Mouse (Mus musculus) liver, postnatal 0 days (tissue): ENCODE data around the gene Comt. TPM values are rescaled to one million over a fixed set of nuclear protein-coding genes. Genes with fewer than 3 reads are reported as not detected.

ENCODE experiments used
- ATAC-seq: fragments of 200-750 bp; cut with Nextera tagmentation; 2 replicates; pipeline ENCODE4 v1.8.0; 2017; ENCODE audit warnings: mild to moderate bottlenecking, moderate library complexity
- DNase-seq: peaks from one replicate; pipeline ENCODE4 v3.0.0-alpha.2; 2016
- H3K27ac ChIP-seq: fragments of 300-500 bp; sonication (generic); 2 replicates; pipeline ENCODE4 v1.5.1; 2014; ENCODE audit warnings: antibody characterized with exemption, moderate library complexity, mild to moderate bottlenecking, low read depth
- H3K27me3 ChIP-seq: fragments of 300-500 bp; sonication (generic); 2 replicates; pipeline ENCODE4 v1.6.1; 2014; ENCODE audit warnings: low read length, control low read depth, mixed read lengths; ENCODE audit not compliant: insufficient read depth
- H3K36me3 ChIP-seq: fragments of 300-500 bp; sonication (generic); replicated peaks from 2 replicates; pipeline ENCODE4 v1.6.1; 2014; ENCODE audit warnings: mild to moderate bottlenecking, control low read depth, low read length, moderate library complexity, mixed read lengths; ENCODE audit not compliant: insufficient read depth
- H3K4me1 ChIP-seq: fragments of 300-500 bp; sonication (generic); 2 replicates; pipeline ENCODE4 v1.6.1; 2014; ENCODE audit warnings: antibody characterized with exemption, mild to moderate bottlenecking, control low read depth; ENCODE audit not compliant: insufficient read depth
- H3K4me2 ChIP-seq: fragments of 300-500 bp; sonication (generic); 2 replicates; pipeline ENCODE4 v1.6.1; 2014; ENCODE audit warnings: low read depth, mild to moderate bottlenecking, low read length, moderate library complexity, mixed read lengths
- H3K4me3 ChIP-seq: fragments of 300-500 bp; sonication (generic); 2 replicates; pipeline ENCODE4 v1.5.1; 2014; ENCODE audit warnings: low read depth, low read length
- H3K9ac ChIP-seq: fragments of 300-500 bp; sonication (generic); replicated peaks from 2 replicates; pipeline ENCODE4 v1.6.1; 2014; ENCODE audit warnings: mild to moderate bottlenecking, moderate library complexity
- H3K9me3 ChIP-seq: fragments of 300-500 bp; sonication (generic); 2 replicates; pipeline ENCODE4 v1.6.1; 2016; ENCODE audit warnings: mild to moderate bottlenecking, control low read depth, low read length, mixed read lengths
- CTCF ChIP-seq: sonication (generic); IDR thresholded peaks from 2 replicates; pipeline ENCODE4 v1.5.1; 2016; ENCODE audit warnings: antibody characterized with exemption, low read depth
- EP300 ChIP-seq: IDR thresholded peaks from 2 replicates; pipeline ENCODE4 v1.6.1; 2016; ENCODE audit warnings: antibody characterized with exemption, low read depth, mild to moderate bottlenecking
- WGBS: fragments of 180-500 bp; shearing (Covaris S2); extraction: QIAGEN DNeasy Blood & Tissue Kit; methylation state at CpG from one replicate; pipeline ENCODE4 v1.1.7; 2014; ENCODE audit not compliant: insufficient replicate concordance; 5-methylcytosine and 5-hydroxymethylcytosine counted together
- polyA plus RNA-seq: library from polyadenylated mRNA; unstranded; fragments of >200 nt; fragmentation: Nextera tagmentation; extraction: Ambion mirVana; gene quantifications from 2 replicates; pipeline ENCODE4 v1.2.1, GENCODE M21; 2015

Gene Comt
- polyA plus RNA-seq, 1 experiment from 2014 or later = 125 TPM

DNA sequence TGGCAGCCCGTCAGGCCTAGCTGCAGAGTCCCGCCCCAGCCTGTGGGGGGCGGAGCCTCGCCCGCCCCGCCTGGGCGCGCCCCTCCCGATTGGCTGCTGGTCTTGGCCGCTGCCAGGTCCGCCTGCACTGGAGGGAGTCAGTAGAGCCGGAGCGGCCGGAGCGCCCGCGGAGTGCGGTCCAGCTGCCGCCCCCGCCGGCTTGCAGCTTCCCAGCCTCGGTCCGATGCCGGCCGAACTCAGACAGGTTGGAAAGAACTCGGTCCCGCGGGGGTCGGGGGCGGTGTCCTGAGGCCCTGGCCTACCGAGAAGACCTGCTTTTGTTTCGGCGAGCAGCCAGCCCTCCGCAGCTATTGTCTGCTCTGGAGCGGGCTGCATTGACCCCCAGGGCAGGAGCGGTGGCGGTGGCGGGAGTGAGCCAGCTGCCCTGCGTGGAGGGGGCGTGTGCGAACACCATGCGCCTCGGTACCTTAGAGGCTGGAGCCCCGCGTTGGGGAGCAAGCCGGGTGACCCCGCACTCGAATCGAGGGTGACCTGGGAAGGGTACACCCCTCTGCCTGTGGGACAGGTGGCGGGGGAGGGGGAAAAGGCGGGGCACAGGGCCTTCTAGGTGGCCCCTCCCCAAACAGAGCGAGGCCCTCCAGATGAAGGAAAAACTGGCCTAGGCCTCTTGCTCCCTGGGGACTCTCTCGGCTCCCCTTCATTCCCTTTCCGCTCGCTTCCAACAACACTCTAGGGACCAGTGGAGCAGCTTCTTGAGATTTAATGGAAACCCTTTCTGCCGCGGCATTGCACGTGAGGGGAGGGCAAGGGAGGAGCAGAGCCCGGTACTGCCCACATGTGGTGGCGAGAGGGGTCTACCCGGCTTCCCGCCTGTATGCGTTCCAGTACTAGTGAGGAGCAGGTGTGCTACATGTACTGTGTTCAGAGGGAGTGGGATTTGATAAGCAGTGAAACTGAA lies 33.9 kb downstream of the Comt start:
- H3K9ac ChIP-seq = peak overlapping the region; percentile 78
- H3K4me1 ChIP-seq = peaks cover 52% of the 10 kb centered on the region
- DNase-seq (peak; percentile 93), ATAC-seq (peak; percentile 88)
- peak overlapping the region; percentile 99 for H3K4me2 ChIP-seq
- no peaks in the 10 kb centered on the region for H3K9me3 ChIP-seq
- no peak for TF ChIP-seq EP300
- peak; percentile 68 for TF ChIP-seq CTCF
- H3K27ac ChIP-seq = peak overlapping the region; percentile 67
- H3K4me3 ChIP-seq = peak overlapping the region; percentile 73
- WGBS = under 1% methylated on average over 55 of the region's 63 CpGs
- H3K27me3 ChIP-seq = no peaks in the 10 kb centered on the region
- peaks cover 7% of the 10 kb centered on the region; the same call in 1 of the 2 replicates for H3K36me3 ChIP-seq

DNA sequence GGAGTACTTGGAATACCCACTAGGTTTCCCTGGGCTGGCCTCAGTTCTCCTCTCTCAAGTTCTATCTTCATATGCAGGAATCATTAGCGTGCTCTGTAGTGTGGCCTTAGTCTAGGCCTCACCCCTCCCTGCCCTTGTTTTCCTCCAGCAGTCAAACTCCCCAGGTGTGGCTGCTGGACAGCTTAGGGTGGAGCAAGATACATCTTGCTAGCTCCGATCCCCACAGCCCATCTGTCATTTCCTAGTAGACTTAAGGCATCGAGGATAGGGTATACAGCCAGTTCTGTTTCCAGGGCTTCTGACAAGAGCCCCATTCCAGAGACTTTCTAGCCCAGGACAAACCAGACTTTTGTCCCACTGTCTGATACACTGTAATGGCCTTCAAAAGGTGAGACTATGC lies 34.9 kb downstream of the Comt start:
- Histone ChIP-seq H3K9me3 (no peaks in the 10 kb centered on the region), H3K27me3 (no peaks in the 10 kb centered on the region), H3K36me3 (no peaks in the 10 kb centered on the region), H3K4me1 (peaks cover 56% of the 10 kb centered on the region), H3K9ac (no peak overlapping the region), H3K4me3 (no peak overlapping the region), H3K4me2 (no peak overlapping the region), H3K27ac (peak overlapping the region; percentile 16; the same call in 1 of the 2 replicates)
- 79% methylated on average over 3 of the region's 3 CpGs for WGBS
- ATAC-seq (no peak), DNase-seq (no peak)
- no peak for TF ChIP-seq EP300
- TF ChIP-seq CTCF = no peak

GRCm38 (mm10) chr16:18391127-18391526 lies 35.5 kb downstream of the Comt start:
- no peaks in the 10 kb centered on the region for H3K27me3 ChIP-seq
- no peak overlapping the region for H3K4me2 ChIP-seq
- ATAC-seq (no peak), DNase-seq (peak; percentile 11)
- no peak overlapping the region for H3K4me3 ChIP-seq
- 94% methylated on average over 3 of the region's 3 CpGs for WGBS
- H3K36me3 ChIP-seq = no peaks in the 10 kb centered on the region
- 0 out of 2 replicates have a peak overlapping the region, but pooled peaks have one; percentile 31 for H3K27ac ChIP-seq
- H3K9me3 ChIP-seq = no peaks in the 10 kb centered on the region
- TF ChIP-seq EP300 = no peak
- TF ChIP-seq CTCF = no peak
- no peak overlapping the region for H3K9ac ChIP-seq
- peaks cover 56% of the 10 kb centered on the region for H3K4me1 ChIP-seq

DNA sequence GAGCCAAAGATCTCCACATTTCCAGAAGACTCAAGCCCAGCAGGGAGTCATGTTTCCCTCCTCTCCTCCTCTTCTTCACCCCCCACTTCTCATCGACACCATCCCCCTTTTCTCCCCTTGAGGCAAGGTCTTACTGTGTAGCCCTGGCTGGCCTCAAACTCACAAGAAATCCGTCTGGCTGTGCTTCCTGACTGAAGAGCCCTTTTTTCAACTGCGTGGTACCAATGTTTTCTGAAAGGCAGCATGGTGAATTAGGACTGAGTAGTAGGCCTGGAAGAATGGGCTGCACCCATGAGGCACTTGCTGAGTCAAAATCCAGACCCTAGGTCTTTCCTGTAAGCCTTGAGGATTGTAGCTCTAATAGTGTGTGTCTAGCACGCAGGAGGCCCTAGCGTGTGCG lies 36.3 kb downstream of the Comt start:
- Histone ChIP-seq H3K36me3 (no peaks in the 10 kb centered on the region), H3K4me2 (no peak overlapping the region), H3K4me1 (peaks cover 54% of the 10 kb centered on the region), H3K27me3 (no peaks in the 10 kb centered on the region), H3K4me3 (no peak overlapping the region), H3K9me3 (no peaks in the 10 kb centered on the region), H3K27ac (no peak overlapping the region; the same call in 1 of the 2 replicates), H3K9ac (no peak overlapping the region)
- DNase-seq (no peak), ATAC-seq (no peak)
- WGBS = 82% methylated on average over 6 of the region's 6 CpGs
- no peak for TF ChIP-seq EP300

DNA sequence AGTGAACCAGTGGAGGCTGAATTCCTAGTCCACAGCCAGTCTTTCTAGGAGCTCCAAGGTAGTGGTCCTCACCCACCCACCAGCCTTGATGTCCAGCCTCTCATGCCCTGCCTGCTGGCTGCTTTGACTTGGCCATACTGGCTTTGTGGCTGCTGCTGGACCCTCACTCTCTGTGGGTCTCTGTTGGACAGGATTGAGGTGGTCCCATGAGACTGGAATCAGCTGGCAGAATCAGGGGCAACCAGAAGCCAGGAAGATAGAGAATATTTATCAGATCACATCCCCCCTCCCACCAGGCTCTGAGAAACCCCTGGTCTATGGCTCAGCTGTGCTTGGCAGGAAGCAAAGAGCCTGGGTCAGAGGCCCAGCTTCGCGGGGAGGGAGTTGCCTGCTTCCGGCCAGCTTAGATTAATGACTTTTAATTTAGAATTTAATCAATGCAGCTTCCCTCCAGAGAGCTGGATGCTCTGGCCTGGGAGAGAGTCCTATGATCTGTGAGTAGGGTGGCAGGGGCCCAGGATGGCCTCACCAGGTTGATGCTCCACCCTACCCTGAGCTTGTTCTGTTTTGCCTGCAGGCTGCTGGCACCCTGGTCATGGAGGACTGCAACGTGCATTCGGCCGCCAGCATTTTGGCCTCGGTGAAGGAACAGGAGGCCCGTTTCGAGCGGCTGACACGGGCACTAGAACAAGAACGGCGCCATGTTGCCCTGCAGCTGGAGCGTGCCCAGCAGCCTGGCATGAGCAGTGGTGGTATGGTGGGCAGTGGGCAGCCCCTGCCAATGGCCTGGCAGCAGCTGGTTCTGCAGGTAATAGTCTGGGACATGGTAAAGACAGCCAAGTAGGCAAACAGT lies 37.8 kb downstream of the Comt start:
- 78% methylated on average over 14 of the region's 14 CpGs for WGBS
- peak; percentile 22 for DNase-seq
- no peak overlapping the region for H3K4me2 ChIP-seq
- no peak for ATAC-seq
- H3K9ac ChIP-seq = no peak overlapping the region
- no peak for TF ChIP-seq EP300
- no peak for TF ChIP-seq CTCF
- H3K4me3 ChIP-seq = no peak overlapping the region
- no peaks in the 10 kb centered on the region for H3K36me3 ChIP-seq
- peaks cover 50% of the 10 kb centered on the region for H3K4me1 ChIP-seq
- H3K27me3 ChIP-seq = no peaks in the 10 kb centered on the region
- no peaks in the 10 kb centered on the region for H3K9me3 ChIP-seq
- peak overlapping the region; percentile 85 for H3K27ac ChIP-seq
